Mouse (Mus musculus): ENCODE data around the gene Rpp21.

Rpp21 gene

DNA sequence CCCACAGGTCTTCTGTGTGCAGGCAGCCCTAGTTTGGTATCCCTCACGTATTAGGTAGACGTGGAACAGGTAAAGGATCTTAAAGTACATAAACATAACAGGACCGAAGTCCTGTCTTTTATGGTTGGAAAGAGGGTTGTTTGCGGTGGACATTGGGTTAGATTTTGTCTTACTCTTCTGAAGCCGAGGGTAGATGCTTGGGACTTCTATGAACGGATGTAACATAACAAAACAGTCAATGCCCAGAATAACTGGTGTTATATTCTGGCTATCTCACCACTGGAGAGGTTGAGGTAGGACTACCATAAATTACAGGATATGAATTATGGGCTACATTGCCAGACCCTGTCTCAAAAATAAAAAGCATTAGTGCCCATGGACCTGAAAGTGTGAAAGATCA is at the start of gene Rpp21:
Gene Rpp21, minus strand, starts transcription at position 101 of the 400 bp plus-strand sequence.
- no peak for DNase-seq (ENCODE audit: low spot score in 2 of 2)

DNA sequence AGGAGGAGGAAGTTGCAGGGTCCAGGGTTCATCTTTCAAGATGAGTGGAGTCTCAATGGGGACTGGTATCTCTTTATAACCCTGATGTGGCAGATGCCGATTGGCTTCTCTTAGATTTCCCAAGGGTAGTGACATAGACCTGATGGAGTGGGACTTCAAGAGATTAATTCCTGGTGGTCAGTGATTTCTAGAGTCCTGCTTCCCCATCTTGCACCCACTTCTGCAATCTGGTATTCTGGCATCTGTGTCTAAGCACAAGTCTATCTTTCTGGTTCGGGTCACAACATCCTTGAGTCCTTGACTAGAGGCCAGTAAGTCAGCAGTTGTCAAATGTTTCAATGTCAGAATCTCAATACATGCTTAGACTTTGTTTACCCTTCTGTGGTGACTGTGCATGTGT is 28.5 kb upstream of the Rpp21 start, which contains the start of gene H2-M10.2:
Gene H2-M10.2, minus strand, starts transcription at position 101 of the 400 bp plus-strand sequence.
- DNase-seq (ENCODE audit: low spot score in 2 of 2), result no peak

GRCm38 (mm10) chr17:36281521-36282245 is 23.8 kb upstream of the Rpp21 start:
- no peak for DNase-seq (ENCODE audit: low spot score in 2 of 2)

DNA sequence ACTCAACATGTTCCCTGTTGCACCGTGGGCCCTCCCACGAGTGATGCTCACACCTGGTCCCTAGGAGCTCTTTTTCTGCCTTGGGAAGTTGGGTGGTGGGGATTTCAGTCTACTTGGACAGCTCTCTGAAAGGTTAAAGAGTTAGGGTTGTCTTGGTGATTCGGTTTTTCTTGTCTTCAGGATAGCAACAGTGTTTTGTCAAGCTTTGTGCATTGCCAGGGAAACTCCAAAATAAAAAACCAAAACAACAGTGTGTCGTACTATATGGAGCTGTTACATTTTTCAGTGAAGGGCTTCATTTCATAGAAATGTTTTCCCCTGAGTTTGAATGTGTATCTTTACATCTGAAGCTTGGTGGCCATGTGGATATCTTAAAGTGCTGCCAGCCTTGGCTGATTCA is 16.9 kb upstream of the Rpp21 start:
- DNase-seq (ENCODE audit: low spot score in 2 of 2), result no peak

DNA sequence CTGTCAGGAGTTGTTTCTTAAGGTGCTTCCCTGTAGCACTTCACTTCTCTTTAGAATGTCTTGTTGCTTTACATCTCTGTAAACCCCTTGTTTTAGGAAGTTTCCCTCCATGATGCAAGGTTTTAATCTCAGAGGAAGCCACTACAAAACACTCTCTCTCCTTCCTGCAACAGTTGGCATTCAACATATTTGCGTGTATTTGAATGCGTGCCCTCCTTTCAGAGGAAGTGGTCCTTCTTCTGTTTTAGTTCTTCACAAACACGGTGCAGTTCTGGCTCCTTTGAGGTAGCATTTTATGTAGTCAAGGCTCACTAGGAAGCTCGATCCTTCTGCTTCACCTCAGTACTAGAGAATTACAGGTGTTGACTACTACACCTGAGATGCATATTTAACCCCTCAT is 15.9 kb upstream of the Rpp21 start:
- DNase-seq (ENCODE audit: low spot score in 2 of 2), result no peak

DNA sequence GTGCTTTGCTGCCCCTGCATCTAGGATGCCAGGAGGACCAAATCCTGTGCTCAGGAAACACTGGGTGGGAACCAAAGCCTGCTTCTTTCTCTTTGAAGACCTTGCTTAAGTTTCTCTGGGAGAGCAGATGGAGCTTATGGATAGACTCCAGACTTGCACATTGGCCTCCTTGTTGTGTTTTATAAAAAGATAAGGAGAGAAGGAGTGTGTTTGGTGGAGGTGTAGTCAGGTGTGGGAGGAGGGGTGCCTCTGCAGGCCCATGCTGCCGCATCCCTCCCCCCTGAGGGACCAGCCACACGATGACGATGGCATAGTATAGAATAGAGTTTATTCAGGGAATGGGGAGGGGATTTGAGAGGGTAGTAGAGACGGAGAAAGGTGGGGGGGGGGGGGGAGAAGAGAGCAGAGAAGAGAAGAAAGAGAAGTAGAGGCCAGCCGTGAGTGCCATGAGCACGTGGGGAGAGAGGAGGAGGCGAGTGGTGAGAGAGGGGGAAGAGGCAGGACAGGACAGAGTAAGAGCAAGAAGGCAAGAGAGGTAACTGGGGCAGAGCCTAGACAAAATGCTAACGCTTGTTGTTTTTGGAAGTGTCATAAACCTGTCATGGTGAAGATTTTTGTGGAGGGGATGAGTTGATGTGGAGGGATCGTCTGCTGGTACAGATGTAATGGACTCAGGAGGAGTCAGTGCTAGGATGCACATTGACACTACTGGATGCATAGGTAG is 14.9 kb upstream of the Rpp21 start:
- no peak for DNase-seq (ENCODE audit: low spot score in 2 of 2)

DNA sequence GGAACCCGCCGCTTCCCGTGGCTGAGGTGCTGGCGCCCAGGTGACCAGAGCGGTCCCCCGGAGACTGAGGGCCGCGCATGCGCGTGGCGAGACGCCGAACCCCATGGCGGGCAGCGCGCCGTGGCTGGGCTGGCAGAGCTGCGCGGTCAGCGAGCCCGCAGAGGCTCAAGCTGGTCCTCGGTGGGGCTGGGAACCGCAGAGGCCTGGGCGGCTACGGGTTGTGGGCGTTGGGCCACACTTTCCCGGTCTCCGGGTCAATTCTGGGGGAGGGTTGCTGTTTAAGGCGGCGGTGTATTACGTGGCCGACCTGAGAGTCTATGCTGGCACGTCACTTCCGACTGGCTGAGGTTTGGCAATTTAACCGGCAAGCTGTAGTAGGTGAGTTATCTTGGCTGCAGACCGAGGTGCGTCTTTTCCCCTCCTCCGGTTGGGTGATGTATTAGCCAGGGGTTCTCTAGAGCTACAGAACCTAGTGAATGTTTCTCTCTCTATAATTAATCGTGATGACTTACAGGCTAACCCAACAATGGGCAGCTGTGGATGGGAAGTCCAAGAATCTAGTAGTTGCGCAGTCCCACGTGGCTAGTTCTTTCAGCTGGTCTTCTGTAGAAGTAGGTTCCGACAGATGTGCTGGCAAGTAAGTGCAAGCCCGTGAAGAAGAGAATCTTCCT is 13.9 kb upstream of the Rpp21 start, which contains the start of gene Trim39:
Gene Trim39, minus strand, starts transcription at position 662 of the 671 bp plus-strand sequence.
- peak; percentile 87 to 94 for DNase-seq (ENCODE audit: low spot score in 2 of 2)

DNA sequence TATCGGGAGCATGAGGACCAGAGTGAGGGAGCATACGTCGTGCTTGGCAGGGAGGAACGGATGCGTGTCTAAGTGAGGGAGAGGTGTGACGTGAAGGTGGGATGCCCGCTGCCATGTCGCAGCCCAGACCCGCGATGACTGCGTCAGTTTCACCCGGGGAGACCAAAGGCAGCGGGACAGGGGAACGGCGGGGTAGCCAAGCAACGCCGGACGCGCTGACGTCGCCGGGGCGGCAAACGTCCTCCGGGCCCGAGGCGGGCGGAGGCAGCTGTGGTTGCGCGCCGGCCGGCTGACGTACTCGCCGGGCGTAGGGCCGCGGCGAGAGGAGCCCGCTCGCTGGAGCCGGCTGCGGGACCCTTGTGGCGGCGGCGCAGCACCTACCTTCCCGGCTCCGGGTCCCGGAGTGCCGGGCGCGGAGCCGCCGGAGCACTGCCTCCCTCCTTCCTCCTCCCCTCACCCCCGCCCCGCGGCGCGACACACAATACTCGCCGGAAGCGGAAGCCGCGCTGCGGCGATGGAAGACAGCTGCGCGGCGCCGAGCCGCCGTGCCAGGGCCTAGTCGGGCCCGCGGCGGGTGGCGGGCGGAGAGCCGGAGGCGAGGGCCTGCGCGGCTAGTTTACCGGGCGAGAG is 13.2 kb upstream of the Rpp21 start:
- DNase-seq (ENCODE audit: low spot score in 2 of 2), result peak; percentile 90 to 95

GRCm38 (mm10) chr17:36265834-36266233 is 8.0 kb upstream of the Rpp21 start:
- no peak for DNase-seq (ENCODE audit: low spot score in 2 of 2)

DNA sequence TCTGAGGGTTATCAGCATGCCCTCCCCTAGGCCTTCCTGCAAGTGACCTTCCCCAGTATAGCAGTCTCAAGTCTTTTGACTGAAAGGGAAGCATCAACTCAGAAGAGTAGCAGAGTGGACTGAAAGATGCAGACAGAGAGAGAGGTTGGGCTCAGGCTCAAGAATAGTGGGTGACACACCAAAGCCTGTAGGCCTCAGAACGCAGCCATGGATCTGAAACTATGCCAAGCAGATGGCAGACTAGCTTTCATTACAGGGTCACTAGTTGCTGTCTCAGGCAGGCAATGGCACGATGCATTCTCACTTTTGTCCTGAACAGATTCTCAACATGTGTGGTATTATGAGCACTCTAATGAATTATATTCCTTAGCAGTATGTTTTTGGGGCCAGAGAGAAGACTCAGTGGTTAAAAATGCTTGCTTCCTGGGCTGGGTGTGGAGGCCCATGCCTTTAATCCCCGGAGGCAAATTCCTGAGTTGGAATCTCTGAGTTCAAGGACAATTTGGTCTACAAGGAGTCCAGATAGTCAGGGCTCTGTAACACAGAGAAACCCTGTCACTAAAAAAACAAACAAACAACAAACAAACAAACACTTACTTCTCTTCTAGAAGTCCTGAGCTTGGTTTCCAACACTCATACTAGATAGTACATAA is 6.5 kb upstream of the Rpp21 start:
- DNase-seq (ENCODE audit: low spot score in 2 of 2), result no peak

- no peak for DNase-seq (ENCODE audit: low spot score in 2 of 2)
Measured at GRCm38 (mm10) chr17:36261511-36262166, 3.8 kb upstream of the Rpp21 start.

GRCm38 (mm10) chr17:36257241-36257947 is 475 bp downstream of the Rpp21 start:
- peak; percentile 80 to 88 for DNase-seq (ENCODE audit: low spot score in 2 of 2)

DNA sequence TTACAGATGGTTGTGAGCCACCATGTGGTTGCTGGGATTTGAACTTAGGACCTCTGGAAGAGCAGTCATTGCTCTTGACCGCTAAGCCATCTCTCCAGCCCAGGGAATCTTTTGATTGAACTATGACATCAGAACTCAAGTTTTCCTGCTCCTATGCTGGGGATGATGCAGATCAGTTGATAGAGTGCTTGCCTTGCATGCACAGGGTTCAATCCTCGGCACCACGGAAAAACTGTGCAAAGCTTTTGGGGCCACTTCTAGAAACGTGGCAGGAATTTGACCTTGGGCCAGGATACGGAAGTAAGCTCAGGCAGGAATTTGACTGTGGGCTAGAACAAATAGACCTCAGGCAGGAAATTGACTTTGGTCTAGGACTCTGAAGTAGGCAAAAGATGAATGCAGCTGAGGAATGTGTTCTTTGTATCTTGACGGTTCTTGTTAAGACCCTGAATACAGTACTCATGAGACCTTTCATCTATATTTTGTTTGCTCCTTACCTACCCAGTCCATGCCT is 4.7 kb downstream of the Rpp21 start:
- no peak for DNase-seq (ENCODE audit: low spot score in 2 of 2)

DNA sequence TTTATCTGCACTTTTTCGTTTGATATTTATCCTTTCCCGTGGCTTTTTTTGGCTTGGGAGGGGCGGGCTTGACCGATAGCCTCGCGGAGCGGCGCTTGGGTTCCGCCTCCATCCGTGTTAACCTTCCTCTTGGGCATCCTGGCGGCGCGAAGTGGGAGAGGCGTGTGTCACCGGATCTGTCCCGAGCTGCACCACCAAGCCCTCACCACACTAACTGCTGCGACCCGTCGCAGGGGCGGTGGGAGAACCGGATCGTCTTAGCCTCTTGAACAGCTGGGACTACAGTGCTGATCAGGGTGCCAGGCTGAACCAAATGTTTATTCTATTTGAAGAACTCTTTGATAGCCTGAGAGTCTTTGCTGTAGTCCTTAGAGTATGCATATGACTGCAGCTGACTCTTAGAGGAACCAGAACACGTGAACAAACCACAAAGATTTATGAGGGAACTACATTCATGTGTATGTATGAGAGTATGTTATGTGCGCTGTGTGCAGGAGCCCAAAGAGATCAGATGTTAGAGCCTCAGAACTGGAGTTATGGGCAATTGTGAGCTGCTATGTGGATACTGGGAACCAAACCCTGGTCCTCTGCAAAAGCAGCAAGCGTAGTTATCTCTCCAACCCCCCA is 5.5 kb downstream of the Rpp21 start:
- no peak for DNase-seq (ENCODE audit: low spot score in 2 of 2)

GRCm38 (mm10) chr17:36248886-36249285 is 9.0 kb downstream of the Rpp21 start:
- no peak for DNase-seq (ENCODE audit: low spot score in 2 of 2)

DNA sequence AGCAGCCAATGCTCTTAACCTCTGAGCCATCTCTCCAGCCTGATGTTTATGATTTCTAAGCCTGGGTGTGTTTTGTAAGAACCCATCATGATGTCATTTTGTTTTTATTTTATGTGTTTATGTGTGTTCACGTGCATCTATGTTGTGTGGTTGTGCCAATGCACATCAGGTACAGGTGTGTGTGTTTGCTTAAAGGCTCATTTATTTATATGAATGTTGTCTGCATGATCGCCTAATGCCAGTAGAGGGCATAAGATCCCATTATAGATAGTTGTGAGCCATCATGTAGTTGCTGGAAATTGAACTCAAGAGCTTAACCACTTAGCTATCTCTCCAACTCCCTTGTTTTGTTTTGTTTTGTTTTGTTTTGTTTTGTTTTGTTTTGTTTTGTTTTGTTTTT is 12.1 kb downstream of the Rpp21 start:
- no peak for DNase-seq (ENCODE audit: low spot score in 2 of 2)

DNA sequence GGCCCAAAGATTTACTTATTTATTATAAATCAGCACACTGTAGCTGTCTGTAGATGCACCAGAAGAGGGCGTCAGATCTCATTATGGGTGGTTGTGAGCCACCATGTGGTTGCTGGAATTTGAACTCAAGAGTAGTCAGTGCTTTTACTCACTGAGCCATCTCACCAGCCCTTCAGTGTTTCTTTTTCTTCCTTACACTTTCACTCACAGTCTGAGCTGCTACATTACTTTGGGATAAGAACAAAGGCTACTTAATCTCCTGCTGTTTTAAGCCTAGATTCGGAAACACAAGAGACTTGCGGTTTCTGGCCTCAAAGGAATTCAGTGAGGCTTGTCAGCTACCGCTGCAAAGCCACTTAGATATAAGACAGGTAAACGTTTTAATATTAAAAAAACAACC is 13.8 kb downstream of the Rpp21 start:
- no peak for DNase-seq (ENCODE audit: low spot score in 2 of 2)

DNA sequence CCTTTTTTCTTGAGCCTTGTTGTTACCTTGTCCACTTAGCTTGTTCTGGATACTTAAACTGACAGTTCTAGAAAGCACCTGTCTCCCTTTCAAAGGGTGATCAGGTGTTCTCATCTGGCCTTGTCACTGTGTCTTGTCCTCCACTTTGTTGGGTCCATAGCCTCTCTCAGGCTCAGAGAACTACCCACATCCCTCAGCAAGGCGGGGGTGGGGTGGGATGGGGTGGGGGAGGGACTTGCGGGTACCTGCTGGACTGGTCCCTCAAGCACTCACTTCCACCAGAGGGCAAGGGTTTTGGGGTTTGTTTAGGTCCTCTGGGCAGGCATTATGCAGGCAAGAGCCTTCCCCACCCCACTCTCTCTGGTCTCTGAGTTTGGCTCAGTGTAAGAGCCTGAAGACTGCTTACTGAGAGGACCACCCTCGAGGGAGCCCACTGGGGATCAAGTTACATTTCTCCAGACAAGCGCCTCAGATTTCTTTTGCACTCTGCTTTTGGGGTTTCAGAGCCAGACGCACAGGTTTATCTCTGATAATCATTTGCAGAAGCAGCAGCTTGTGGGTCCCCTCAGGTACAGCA is 17.1 kb downstream of the Rpp21 start:
- DNase-seq (ENCODE audit: low spot score in 2 of 2), result no peak

DNA sequence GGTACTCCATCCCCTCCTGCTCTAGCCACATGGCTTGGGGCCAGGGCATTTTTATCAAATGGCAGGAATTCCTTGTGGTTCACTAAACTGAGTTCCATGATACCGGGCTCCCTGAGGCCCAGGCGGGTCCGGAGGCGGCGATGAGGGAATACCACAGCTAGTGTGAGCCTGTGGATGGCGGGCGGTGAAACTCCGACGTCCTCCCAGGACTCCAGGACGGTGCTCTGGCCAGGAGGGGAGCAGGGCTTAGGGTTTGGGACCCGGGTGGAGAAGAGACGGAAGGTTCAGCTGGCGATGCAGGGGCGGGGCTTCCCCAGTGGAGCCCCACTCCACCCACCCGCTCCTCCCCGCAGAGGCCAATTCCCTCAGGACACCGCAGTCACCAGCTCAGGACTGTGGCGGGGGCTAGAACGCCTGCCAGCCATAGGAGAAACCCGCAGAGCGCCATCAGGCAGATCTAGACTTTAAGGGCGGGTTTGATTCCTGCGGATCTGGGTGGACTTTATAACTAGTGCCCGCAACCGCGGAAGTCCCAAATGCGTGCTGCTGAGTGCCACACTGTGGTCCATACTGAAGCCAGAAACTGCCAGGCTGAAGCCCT is 20.4 kb downstream of the Rpp21 start:
- no peak for DNase-seq (ENCODE audit: low spot score in 2 of 2)

Measured in frontal cortex, postnatal 36 days (tissue).